Mouse (Mus musculus) lung, postnatal 10 days (tissue): ENCODE data around the gene Olfr2.
"Not testable (repeated sequence)": the region's sequence is repeated elsewhere in the genome, so short reads cannot be mapped to it uniquely, and the experiment has no call there.

Experiments
- DNase-seq: peaks from one replicate; pipeline ENCODE4 v3.0.0; 2021

Gene Olfr2

DNA sequence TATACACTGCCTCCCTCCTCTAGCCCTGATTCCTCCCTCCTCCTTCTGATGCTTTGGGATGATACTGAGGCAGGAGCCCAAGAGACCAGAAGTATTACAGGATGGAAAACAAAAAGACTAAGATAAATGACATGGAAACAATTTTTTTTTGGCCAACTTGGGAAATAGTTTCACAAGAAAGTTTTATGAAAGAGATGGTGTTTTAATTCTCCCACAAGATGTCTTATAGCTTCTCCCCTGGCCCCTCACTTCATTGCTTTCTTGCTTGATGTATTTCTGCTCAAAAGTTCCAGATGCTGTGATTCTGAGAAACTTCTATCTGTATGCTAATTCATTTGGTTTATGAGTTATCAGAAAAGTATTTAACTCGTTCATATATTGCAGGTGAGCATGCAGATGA is at the start of gene Olfr2:
Gene Olfr2 (minus strand): TSS at position 101 of the 400 bp plus-strand sequence.
- DNase-seq, result no peak

DNA sequence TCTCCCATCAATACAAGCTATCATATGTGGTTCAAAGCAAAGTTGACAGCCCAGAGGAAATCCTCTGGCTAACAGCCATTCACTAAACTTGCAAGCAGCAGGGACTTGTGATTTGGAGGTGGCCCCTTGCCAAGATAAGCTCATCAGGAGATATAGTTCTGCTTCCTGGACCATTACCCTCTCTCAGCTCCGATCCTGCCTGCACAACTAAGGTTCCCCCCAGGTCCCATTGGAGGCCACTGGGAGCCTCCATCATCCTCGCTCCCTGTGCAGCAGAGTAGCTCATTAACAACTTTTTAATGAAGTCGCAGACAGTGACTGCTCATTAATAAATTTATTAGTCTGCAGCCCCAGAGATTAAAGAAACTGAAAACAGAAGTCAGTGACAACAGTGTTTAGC is 41.7 kb upstream of the Olfr2 start:
- DNase-seq, result peak; percentile 5

DNA sequence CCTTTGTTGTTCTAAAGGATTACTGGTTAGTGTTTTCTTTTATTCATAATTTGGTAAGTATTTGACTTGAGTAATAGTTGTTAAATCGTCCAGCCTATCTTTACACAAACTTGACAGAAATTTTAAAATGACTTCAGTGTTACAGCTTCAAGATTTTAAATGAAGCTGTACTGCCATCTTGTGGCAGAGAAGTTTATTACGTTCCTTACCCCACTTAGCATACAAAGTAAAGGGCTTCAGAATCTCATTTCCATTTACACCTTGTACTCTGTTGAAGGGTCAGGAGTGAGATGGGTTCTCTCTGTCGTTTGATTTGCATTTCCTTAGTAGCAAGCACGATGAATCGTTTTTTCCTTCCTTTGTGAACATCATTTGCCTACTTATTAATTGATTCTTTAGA is 40.0 kb upstream of the Olfr2 start:
- peak; percentile 36 for DNase-seq

DNA sequence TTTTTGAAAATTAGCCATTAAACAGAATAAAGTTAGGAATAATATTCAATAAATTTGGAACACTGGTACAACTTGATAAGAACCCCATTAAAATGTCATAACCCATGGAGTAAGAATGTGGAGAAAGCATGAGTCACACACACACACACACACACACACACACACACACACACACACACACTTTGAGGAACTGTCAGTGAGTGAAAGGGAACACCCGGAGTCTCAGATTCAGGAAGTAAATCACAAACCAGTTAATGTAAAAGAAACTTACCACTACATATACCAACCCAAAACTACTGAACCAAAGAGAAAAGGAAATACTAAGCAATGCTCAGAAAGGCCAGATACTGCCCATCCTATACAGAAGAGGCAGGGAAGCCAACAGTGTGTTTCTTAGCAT is 38.5 kb upstream of the Olfr2 start:
- no peak for DNase-seq

DNA sequence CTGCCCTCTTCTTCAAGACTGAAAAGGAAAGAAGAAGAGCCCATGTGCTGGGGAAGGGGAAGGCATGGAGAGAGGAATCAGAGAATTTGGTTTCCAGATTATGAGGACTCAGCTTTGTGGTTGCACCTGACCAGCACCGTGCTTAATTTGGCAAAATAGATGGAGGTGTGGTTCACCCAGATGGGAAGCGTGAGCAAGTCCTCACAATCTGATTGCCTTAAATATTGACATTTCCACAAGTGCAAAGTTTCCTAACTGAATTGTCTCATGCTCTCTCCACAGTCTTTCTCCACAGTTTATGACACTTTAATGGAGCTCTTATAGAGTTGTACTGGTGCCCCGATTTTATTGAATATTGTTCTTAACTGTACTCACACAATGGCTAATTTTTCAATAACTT is 37.3 kb upstream of the Olfr2 start:
- DNase-seq, result no peak

DNA sequence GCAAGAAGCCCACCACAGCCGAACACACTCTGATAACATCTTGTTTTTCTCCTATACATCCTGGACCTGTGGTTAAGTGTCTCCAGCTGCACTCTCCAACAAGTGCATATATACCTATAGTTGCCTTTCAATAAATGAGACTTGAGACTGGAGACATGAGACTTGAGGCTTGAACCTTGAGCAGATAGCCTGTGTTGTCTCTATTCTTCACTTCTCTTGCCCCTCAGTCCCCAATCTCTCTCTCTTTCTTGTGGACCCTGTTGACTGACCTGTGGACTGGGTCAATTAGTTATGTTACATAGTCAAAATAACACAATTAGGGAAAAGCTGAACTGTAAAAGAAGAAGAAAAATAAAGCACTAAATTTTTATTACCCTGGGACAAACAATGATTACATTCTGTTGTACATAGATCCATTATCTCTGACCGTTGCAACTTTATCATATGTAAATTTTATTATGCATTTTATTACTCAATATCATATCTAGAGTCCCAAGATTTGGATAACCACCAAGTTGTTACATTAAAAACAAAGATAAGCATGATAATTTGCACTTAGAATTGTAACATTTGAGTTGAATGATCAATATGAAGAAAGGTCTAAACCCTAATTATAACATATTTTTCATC is 34.2 kb upstream of the Olfr2 start:
- DNase-seq, result no peak

DNA sequence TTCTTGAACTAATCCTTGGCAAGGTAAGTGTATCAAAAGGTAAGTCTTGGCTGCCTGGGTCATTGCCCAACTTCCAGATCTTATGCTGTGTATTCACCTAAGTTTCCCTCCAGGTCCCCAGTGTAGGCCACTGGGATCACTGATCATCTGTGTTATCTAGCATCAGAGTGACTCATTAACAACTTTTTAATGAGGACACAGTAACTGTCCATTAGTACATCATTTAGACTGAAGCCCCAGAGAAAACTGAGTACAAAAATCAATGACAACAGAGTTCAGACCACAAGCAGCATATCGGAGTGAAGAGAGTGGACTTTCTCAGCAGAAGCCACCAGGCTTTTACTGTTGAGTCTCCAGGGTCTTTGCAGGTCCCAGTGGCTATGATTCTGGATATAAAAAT is 25.0 kb upstream of the Olfr2 start, which contains the start of gene Olfr713:
Gene Olfr713 (plus strand): TSS at position 301 of the 400 bp plus-strand sequence.
- DNase-seq, result no peak

DNA sequence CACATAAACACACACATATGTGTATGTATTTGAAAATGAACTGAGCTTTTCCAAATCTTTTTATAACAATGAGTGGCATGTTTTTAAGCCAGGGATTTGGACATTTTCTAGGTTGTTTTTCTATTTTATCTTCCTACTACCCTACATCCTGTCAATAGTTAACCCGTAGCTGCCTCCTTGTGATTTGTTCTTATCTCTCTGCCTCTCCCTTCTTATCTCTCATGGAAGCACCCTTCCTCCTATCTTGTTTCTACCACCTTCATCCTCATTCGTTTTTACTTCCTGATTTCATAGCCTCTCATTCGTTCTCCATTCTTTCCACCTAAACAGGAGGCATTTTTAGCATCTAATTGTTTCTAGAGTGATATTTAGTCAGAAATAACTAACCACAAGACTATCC is 1.7 kb downstream of the Olfr2 start:
- no peak for DNase-seq

DNA sequence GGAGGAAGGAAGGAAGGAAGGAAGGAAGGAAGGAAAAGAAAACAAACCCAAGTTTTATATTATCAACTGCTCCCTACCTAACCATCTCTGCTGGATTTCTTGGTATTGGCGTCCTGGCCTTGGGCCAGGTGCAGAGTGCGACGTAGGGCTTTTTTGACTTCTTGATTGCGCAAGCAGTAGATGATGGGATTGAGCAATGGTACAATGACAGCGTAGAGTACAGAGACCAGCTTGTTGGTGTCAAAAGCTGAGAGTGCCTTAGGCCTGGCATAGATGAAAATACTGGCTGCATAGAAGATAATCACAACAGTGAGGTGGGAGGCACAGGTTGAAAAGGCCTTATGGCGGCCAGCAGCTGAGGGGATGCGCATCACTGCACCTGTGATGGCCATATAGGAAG is 5.1 kb downstream of the Olfr2 start:
- DNase-seq, result peak; percentile 10

DNA sequence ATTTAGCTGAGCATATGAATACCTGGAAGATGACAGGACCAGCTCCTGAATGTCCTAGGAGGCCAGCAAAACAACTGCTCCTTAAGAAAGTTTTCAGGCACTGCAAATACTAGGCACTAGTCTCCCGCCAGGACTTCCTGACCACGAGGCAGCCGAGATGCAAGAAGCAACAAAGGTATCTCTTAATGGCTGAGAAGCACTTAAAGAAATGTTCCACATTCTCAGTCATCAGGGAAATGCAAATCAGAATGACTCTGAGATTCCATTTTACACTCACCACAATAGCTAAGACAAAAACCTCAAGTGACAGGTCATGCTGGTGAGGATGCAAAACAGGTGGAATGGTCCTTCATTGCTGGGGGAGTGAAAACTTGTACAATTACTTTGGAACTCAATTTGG is 20.6 kb downstream of the Olfr2 start:
- DNase-seq, result no peak

DNA sequence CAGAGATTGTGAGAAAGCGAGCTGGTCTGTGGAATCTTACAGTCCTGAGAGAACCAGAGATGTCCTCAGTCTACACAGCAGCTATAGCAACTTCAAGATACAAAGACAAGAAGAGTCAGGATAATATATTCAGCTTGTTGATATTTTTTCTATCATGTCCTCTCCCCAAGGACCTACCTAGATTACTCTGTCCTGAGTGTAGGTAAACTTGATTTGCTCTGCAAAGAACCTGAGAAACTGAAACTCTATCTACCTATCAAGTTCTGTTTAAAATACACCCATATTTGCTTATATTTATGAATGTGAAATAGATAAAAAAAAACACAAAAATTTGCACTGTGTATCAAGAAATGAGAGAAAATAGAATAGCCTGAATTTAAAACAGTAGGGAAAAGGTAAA is 30.5 kb downstream of the Olfr2 start, which contains the start of gene Olfr711:
Gene Olfr711 (minus strand): TSS at position 101 of the 400 bp plus-strand sequence.
- DNase-seq, result no peak

DNA sequence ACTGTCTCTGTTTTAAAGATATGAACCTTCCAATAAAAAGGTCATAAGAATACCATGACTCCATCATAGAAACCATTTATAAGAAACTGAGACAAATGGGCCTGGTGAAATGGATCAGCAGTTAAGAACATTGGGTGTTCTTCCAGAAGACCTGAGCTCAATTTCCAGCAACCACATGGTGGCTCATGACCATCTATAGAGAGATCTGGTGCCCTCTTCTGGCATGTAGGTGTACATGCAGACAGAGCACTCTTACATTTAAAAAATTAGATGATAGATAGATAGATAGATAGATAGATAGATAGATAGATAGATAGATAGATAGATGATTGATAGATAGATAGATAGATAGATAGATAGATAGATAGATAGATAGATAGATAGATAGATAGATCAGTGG is 38.4 kb downstream of the Olfr2 start:
- not testable (repeated sequence) for DNase-seq

DNA sequence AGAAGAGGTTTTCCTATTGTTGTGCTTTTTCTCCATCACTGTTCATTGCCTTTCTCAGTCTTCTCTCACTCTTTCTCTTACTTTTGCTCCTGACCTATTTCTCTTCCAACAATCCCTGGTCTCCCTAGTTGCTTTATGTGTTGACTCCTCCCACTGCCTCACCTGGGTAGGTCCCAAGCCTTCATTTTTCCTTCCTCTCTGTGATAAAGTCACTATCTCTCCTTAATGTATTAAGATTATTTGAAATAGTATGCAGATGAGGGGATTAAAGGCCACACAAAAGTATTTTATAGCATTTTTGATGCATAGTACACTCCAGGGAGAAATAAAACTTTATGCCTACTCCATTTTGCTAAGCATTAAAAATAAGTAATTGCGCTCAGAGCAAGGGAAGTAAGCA is 42.0 kb downstream of the Olfr2 start, which contains the start of gene Olfr6:
Gene Olfr6 (minus strand): TSS at position 101 of the 400 bp plus-strand sequence.
- DNase-seq, result no peak

DNA sequence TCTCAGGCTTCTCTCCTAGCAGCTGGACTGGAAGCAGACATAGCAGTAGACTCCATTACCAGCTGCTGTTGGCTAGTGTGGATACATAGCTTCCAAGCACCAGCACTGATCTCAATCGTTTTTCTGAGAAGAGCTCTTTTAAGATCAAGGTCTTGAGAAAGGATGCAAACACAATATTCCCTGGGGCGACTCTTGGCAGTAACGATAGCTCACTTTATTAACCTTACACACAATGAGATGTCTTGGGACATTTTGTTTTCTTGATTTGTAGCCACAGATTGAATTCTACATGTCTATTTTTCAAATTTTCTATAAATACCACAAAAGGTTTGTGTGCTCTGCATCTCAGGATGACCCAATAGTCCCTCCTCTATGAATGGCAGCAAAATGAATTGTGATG is 57.7 kb downstream of the Olfr2 start, which contains the start of gene Olfr710:
Gene Olfr710 (minus strand): TSS at position 101 of the 400 bp plus-strand sequence.
- DNase-seq, result no peak
